Mouse (Mus musculus): ENCODE measurements around the gene Fgf5. TPM values are rescaled to one million over a fixed set of nuclear protein-coding genes. Genes with fewer than 3 reads are reported as not detected.

The Fgf5 gene
- 1.2 and 1.4 TPM in 2 replicates for polyA plus RNA-seq (2012; rRNA removed)

GRCm38 (mm10) chr5:98253838-98254821, at the start of gene Fgf5:
TSS of gene Fgf5 (plus strand) at chr5:98254184.
- peak; percentile 6 to 64 for DNase-seq (ENCODE audit: extremely low spot score in 1 of 2, low spot score in 1 of 2)

DNA sequence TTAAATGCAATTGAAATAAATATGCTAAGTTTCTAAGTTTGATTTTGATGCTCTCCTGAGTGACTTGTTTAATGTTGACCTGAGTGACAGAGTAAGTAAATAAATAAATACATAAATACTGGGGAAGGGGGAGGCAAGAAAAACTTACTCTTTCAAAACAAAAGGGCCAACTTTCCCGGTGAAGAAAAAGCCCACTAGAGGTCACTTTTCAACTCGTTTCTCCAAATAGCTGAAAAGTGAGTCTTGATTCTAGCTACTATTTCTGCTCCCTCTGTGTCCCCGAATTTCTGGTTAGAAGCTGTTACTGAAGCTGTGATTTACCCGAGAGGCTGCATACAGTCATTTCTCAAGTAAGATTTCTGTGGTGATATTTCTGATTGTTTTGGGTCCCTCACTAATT, 41.5 kb upstream of the Fgf5 start:
- peak in 1 of 2 experiments; percentile 19 for DNase-seq (ENCODE audit: extremely low spot score in 1 of 2, low spot score in 1 of 2)

GRCm38 (mm10) chr5:98221956-98222355, 32.0 kb upstream of the Fgf5 start:
- no peak for DNase-seq (ENCODE audit: extremely low spot score in 1 of 2, low spot score in 1 of 2)

DNA sequence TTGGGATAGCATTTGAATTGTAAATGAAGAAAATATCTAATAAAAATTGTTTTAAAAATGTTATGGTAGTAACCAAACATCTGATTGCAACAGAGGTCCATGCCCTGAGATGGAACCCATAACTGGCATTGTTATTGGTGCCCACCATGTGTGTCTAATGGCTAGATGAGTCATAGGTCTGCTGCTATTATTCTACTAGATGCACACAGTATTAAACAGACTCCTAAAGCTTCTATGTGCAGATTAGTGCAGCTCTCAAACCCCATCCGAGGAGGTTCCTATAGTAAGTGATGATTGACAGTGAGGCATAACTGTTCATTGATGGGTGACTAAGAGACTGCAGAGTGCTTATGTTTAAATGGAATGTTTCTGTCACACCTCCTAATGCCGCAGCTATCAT, 27.3 kb upstream of the Fgf5 start:
- no peak for DNase-seq (ENCODE audit: extremely low spot score in 1 of 2, low spot score in 1 of 2)

GRCm38 (mm10) chr5:98229456-98229855, 24.5 kb upstream of the Fgf5 start:
- no peak for DNase-seq (ENCODE audit: extremely low spot score in 1 of 2, low spot score in 1 of 2)

GRCm38 (mm10) chr5:98238466-98238865, 15.5 kb upstream of the Fgf5 start:
- DNase-seq (ENCODE audit: extremely low spot score in 1 of 2, low spot score in 1 of 2) = no peak

- DNase-seq (ENCODE audit: extremely low spot score in 1 of 2, low spot score in 1 of 2) = no peak
Observed at GRCm38 (mm10) chr5:98241322-98241829, 12.6 kb upstream of the Fgf5 start.

GRCm38 (mm10) chr5:98245303-98245702, 8.7 kb upstream of the Fgf5 start:
- peak in 1 of 2 experiments; percentile 45 for DNase-seq (ENCODE audit: extremely low spot score in 1 of 2, low spot score in 1 of 2)

DNA sequence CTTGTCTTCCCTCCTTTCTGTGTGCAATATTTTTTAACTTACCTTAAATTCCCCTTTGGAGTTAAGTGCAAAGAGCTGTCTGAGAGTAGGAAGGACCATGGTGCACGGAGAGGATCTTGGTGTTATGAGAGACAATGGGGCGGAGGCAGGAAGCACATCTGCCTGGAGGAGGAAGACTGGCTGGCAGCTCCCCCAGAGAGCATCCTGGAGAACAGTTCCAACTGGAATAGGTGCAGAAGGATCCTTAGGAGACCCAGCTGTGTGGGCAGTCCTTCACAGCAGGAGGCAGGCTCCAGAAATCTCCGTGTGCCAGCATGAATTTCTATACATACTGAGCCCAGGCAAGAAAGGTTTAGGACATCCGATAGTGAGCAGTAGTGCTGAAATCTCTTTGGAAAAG, 8.0 kb upstream of the Fgf5 start:
- DNase-seq (ENCODE audit: extremely low spot score in 1 of 2, low spot score in 1 of 2) = peak; percentile 22 to 70

GRCm38 (mm10) chr5:98246826-98247225, 7.2 kb upstream of the Fgf5 start:
- no peak for DNase-seq (ENCODE audit: extremely low spot score in 1 of 2, low spot score in 1 of 2)

- DNase-seq (ENCODE audit: extremely low spot score in 1 of 2, low spot score in 1 of 2) = peak in 1 of 2 experiments; percentile 55
Observed at GRCm38 (mm10) chr5:98247516-98247915, 6.5 kb upstream of the Fgf5 start.

- no peak for DNase-seq (ENCODE audit: extremely low spot score in 1 of 2, low spot score in 1 of 2)
Observed at GRCm38 (mm10) chr5:98253147-98253546, 837 bp upstream of the Fgf5 start.

DNA sequence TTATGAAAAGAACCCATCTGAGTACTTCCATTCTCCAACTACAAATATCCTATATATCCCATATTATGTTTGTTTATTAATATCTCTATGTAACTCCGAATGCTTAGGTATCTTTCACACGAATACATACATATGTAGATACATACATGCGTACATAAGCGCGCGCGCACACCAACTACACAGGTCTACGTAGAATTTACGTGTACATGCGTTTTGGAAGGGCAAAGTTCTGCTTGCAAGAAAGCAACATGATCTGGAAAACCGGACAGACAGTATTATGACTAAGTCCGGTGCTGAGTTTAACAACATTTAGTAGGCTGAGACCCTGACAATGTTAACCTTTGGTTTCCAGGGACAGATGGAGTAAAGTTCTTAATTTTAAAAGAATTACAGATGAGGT, 1.2 kb downstream of the Fgf5 start:
- no peak for DNase-seq (ENCODE audit: extremely low spot score in 1 of 2, low spot score in 1 of 2)

DNA sequence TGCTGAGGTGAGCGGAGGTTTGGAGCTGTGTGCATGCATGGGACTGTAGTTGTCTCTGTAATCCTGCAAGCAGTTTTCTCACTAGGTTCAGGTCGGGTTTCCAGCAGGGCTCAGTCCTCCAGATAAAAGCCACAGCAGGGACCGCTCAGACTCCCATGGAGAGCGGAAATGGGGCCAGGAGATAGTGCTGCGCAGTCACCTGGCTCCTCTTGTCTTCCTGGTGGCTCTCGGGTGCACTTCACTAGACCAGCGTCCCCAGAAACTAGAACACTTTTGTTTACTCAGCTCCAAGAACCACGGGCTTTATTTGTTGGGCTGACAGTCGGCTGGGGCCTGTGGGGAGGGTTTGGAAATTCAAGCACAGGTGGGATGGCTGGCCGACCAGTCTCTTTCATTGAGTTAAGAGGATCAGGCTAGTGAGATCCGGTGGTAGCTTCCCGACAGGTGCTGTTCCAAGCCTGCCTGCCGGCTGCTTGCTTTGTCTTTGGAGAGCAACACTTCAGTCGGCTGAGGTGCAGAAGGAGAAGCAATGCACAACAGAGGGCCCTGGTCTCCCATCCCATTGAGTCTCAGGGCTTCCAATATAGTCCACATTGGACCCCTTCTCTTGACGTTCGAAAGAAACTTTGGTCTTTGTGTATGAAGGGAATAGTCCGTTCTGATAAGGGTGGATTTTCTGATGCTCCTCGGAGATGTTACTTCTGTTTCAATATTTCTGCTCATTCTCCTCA, 1.9 kb downstream of the Fgf5 start:
- DNase-seq (ENCODE audit: extremely low spot score in 1 of 2, low spot score in 1 of 2) = no peak

DNA sequence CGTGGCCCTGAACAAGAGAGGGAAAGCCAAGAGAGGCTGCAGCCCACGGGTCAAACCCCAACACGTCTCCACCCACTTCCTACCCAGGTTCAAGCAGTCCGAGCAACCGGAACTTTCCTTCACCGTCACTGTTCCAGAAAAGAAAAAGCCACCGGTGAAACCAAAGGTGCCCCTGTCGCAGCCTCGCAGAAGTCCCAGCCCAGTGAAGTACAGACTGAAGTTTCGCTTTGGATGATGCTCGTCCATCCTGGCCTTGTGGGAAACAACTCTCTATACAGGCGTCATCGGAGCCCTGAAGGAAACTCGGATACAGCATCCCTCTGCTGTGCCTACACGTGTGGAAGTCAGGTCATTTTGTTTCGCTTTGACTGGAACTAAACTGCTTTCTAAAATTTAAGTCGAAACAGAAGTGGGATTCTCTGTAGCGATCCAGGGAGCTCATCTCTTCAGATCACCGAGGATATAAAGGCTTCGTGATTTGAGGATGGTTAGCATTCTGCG, 21.4 kb downstream of the Fgf5 start:
- DNase-seq (ENCODE audit: extremely low spot score in 1 of 2, low spot score in 1 of 2) = no peak

DNA sequence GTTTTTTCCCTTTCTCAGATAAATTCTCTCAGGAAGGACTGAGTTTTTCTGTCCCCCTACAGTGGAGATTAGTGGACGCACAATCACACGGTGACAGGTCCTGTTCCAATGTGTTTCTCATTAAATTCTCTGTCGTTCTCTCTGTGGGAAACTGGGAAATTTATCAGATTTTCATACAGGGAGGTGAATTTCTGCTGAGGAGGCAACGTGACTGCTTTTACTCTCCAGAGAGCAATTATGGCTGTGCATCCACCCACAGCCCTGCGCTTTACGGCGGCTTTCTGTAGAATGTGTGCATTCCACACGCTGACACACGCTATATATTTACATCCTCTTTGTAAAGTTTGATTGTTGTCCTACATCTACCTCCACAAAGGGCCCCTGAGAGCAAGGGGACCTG, 28.0 kb downstream of the Fgf5 start:
- DNase-seq (ENCODE audit: extremely low spot score in 1 of 2, low spot score in 1 of 2) = peak in 1 of 2 experiments; percentile 16

DNA sequence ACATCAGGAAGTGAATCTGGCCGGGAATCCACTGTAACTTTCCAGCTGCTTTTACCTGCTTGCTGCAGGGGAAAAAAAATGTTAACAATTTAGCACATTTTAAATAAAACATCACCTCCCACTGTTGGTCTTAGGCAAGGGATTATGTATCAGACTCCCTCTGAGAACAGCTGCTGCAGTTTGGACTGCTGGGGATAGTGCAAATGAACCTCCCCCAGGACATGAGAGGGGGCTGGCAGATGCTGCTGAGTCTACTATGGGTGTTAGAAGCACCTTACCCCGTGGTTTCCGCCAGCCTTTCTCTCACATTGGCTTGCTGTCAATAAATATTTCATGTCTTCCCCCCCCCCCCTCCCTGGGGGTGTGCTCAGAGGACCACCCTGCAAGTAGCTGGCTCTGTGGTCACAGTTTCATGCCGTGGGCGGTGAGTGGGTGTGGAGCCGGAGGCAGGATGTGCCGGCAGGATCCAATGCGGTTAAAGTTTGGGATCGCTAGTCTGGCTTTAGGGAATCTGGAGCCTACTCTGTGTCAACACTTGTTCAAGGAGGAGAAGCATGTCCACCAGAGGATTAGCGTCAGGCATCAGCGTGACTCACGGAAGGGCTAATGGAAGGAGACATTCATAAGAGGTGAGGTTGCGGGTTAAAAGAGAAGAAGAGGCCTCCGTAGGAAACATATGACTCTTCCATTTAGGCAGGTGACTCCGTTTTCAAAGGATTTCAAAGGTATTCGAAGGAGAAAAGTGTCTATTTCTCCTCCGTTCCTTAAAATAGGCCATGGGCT, 29.9 kb downstream of the Fgf5 start:
- DNase-seq (ENCODE audit: extremely low spot score in 1 of 2, low spot score in 1 of 2) = peak in 1 of 2 experiments; percentile 30

DNA sequence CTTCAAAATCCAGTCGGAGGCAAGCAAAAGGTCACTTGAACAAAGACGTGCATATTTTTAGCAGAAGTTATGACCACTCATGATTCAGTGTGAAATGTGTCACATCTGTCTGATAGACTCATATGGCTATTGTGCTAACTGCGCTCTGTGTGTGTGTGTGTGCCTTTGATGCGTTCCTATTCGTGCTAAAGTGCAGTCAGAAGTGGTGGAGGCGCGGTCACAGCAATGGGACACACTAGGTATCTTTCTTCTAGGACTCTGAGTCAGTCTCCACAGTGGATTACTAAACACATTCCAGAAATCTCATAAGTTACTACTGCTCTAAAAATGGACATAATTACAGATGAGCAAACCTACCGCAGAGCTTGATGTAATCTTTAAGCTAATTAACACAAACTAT, 36.7 kb downstream of the Fgf5 start:
- no peak for DNase-seq (ENCODE audit: extremely low spot score in 1 of 2, low spot score in 1 of 2)

DNA sequence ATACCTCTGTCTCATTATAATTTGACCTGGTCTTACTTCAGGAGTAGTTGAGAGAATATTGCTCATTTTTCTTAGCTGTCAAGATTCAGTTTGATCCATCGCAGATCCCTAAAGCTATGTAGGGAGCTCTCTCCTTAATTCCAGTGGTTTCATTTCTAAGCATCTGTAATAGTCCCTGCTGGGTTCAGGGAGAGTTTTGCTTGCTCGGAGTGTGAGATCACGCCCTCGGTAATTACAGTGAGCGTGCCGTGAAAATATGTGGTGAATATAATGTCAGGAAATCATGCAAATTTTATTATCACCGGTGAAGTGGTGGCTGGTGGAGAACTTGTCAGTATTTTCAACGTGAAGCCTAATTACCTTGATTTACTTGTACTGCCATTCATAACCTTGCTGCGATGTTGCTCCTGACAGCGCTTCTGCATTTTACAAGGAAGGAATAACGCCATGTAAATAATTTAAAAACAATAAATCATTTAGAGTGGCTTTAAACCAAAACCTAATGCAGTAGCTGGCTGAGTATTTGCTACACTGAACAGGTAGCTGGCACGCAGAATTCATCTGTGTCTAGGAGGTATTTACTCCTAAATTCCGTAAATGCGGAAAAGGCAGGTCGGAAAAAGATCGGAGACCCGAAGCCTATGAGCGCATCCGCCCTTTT, 38.5 kb downstream of the Fgf5 start:
- DNase-seq (ENCODE audit: extremely low spot score in 1 of 2, low spot score in 1 of 2) = no peak
